Mouse (Mus musculus) 416B (cell line): ENCODE measurements around the gene Il15ra.

ENCODE experiments used
- DNase-seq: peaks from one replicate; pipeline ENCODE4 v3.0.0; 2011; ENCODE audit warnings: low read depth

Gene Il15ra

DNA sequence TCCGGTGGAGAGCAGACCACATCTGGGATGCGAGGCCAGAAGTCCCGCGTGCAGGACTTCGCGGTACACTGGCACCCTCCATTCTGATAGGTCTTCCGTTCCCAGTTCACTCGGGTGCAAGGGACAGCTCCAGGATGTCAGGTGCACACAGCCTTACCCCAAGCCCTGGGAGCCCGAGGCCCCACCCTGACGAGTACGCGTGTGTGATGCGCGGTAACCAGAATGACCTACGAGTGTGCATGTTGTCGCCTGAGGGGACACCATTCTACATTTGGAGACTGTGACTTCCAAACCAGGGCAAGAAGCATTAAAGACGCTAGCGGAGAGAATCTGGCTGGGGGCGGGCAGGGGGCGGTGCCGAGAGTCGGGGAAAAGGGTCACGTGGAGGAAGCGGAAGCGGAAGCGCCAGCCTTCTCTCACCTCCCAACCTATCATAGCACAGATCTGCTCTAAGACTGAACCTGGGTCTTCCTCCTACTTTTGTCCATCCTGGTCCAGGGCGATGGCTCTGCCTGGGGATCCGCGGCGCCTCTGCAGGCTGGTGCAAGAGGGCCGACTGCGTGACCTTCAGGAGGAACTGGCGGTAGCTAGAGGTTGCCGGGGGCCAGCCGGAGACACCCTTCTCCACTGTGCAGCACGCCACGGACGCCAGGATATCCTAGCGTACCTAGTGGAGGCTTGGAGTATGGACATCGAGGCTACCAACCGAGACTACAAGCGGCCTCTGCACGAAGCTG lies 73.2 kb downstream of the Il15ra start:
- peak; percentile 94 for DNase-seq
